Comparison of ENCODE assay signal across 10 mouse cellular contexts in genomic region chr5:144214453-144214852, GRCm38 (mm10). TPM values are rescaled to one million over a fixed set of nuclear protein-coding genes. Genes with fewer than 3 reads are reported as not detected.
DNase-seq lines count a peak whose midpoint lies in the region; ATAC-seq lines count a peak whose summit lies in the region.
"Had no signal": no experiment of that assay in that cellular context is flagged by ENCODE, and none has a peak within 500 bp of the region (broad histone marks: within the 10 kb centered on the region; RNA-seq: fewer than 3 reads in every experiment).

No protein-coding gene starts in this region.

- 27% methylated on average over 7 of the region's 7 CpGs for WGBS in forebrain, embryonic 10.5 days
- 30% methylated on average over 7 of the region's 7 CpGs for WGBS in forebrain, embryonic 16.5 days
- 27% methylated on average over 7 of the region's 7 CpGs for WGBS in intestine, embryonic 15.5 days

- ATAC-seq in forebrain, embryonic 16.5 days, result no peak
- ATAC-seq in intestine, embryonic 15.5 days, result 0 out of 2 replicates have a peak, but pooled peaks have one; percentile 31
- peak; percentile 76 for ATAC-seq in megakaryocyte, adult 5-6 weeks (ENCODE audit: poor library complexity, severe bottlenecking)

- peaks cover 58% of the 10 kb centered on the region for H3K36me3 ChIP-seq in forebrain, embryonic 10.5 days (replicated peaks)
- H3K36me3 ChIP-seq in forebrain, embryonic 16.5 days (ENCODE audit: control insufficient read depth, insufficient read depth), result peaks cover 32% of the 10 kb centered on the region
- H3K36me3 ChIP-seq in intestine, embryonic 15.5 days, result 0 out of 2 replicates have a peak, but pooled peaks cover 5% of the 10 kb centered on the region

- H3K4me2 ChIP-seq in forebrain, embryonic 16.5 days (ENCODE audit: low read length), result no peak overlapping the region
- H3K4me2 ChIP-seq in intestine, embryonic 15.5 days (replicated peaks), result no peak overlapping the region
- H3K4me2 ChIP-seq: heart, embryonic 15.5 days; neural tube, embryonic 13.5 days had no signal

- H3K9ac ChIP-seq in forebrain, embryonic 16.5 days (replicated peaks; ENCODE audit: low read depth, low read length), result no peak overlapping the region
- no peak overlapping the region for H3K9ac ChIP-seq in intestine, embryonic 15.5 days
- H3K9ac ChIP-seq: heart, embryonic 15.5 days; neural tube, embryonic 13.5 days had no signal

- H3K9me3 ChIP-seq in forebrain, embryonic 10.5 days, result no peaks in the 10 kb centered on the region
- H3K9me3 ChIP-seq in forebrain, embryonic 16.5 days (ENCODE audit: control insufficient read depth, low read length), result no peaks in the 10 kb centered on the region
- H3K9me3 ChIP-seq in intestine, embryonic 15.5 days, result no peaks in the 10 kb centered on the region
- H3K9me3 ChIP-seq: heart, embryonic 15.5 days; neural tube, embryonic 13.5 days had no signal

- DNase-seq in forebrain, embryonic 10.5 days (ENCODE audit: extremely low spot score, low spot score), result peak; percentile 67
- DNase-seq in ovary, postnatal 10 days (ENCODE audit: low spot score), result peak; percentile 22
- DNase-seq in ovary, adult 18-20 months (ENCODE audit: low spot score), result no peak
- DNase-seq in cerebellum, postnatal 14 days, result peak; percentile 77 to 86
- peak; percentile 63 for DNase-seq in thymus, postnatal 25 days

- no peaks in the 10 kb centered on the region for H3K27me3 ChIP-seq in forebrain, embryonic 10.5 days (ENCODE audit: poor library complexity, severe bottlenecking)
- no peaks in the 10 kb centered on the region for H3K27me3 ChIP-seq in forebrain, embryonic 16.5 days (replicated peaks; ENCODE audit: control insufficient read depth, insufficient read depth, low read length)
- H3K27me3 ChIP-seq in intestine, embryonic 15.5 days (replicated peaks), result no peaks in the 10 kb centered on the region
- H3K27me3 ChIP-seq: heart, embryonic 15.5 days; neural tube, embryonic 13.5 days had no signal

- H3K4me3 ChIP-seq in forebrain, embryonic 10.5 days, result no peak overlapping the region
- H3K4me3 ChIP-seq in forebrain, embryonic 16.5 days (replicated peaks; ENCODE audit: low read length), result no peak overlapping the region
- no peak overlapping the region for H3K4me3 ChIP-seq in intestine, embryonic 15.5 days (replicated peaks)
- H3K4me3 ChIP-seq: heart, embryonic 15.5 days; neural tube, embryonic 13.5 days had no signal

- peaks cover 11% of the 10 kb centered on the region for H3K4me1 ChIP-seq in forebrain, embryonic 10.5 days
- H3K4me1 ChIP-seq in forebrain, embryonic 16.5 days (replicated peaks; ENCODE audit: control insufficient read depth, insufficient read depth, low read length), result no peaks in the 10 kb centered on the region
- H3K4me1 ChIP-seq in intestine, embryonic 15.5 days (replicated peaks), result no peaks in the 10 kb centered on the region
- H3K4me1 ChIP-seq: heart, embryonic 15.5 days had no signal

- no peak overlapping the region for H3K27ac ChIP-seq in forebrain, embryonic 10.5 days
- H3K27ac ChIP-seq in forebrain, embryonic 16.5 days (ENCODE audit: low read length), result no peak overlapping the region
- no peak overlapping the region for H3K27ac ChIP-seq in intestine, embryonic 15.5 days
- H3K27ac ChIP-seq: heart, embryonic 15.5 days; neural tube, embryonic 13.5 days had no signal

RNA-seq across cellular contexts. Expression of gene Tecpr1, which starts 9.0 kb away (rescaled TPM):
- 18.1 and 19.9 TPM in 2 replicates for polyA plus RNA-seq in forebrain, embryonic 10.5 days (2016; fragmentation: Nextera tagmentation; extraction: Ambion mirVana)
- 45.6 and 57.4 TPM in 2 replicates for polyA plus RNA-seq in forebrain, embryonic 16.5 days (2015; fragmentation: Nextera tagmentation; extraction: Ambion mirVana)
- 17.3 and 19.9 TPM in 2 replicates for polyA plus RNA-seq in intestine, embryonic 15.5 days (2015; fragmentation: Nextera tagmentation; extraction: Ambion mirVana)
- 6.0 and 9.8 TPM in 2 replicates for total RNA-seq in megakaryocyte, adult 5-6 weeks (2015)
- total RNA-seq in megakaryocyte, adult 5-6 weeks (2017), result 8.0 and 13.0 TPM in 2 replicates

RNA-seq across cellular contexts. Expression of gene Bhlha15, which starts 24.4 kb away (rescaled TPM):
- 0.12 and 0.23 TPM in 2 replicates for polyA plus RNA-seq in forebrain, embryonic 10.5 days (2016; fragmentation: Nextera tagmentation; extraction: Ambion mirVana)
- polyA plus RNA-seq in forebrain, embryonic 16.5 days (2015; fragmentation: Nextera tagmentation; extraction: Ambion mirVana), result 0.05 and 0.09 TPM in 2 replicates
- 7.6 and 15.3 TPM in 2 replicates for polyA plus RNA-seq in intestine, embryonic 15.5 days (2015; fragmentation: Nextera tagmentation; extraction: Ambion mirVana)
- 0.07 and 0.16 TPM in 2 replicates for total RNA-seq in megakaryocyte, adult 5-6 weeks (2015)
- total RNA-seq in megakaryocyte, adult 5-6 weeks (2017), result 0.07 TPM in 1 of 2 replicates, not detected in the other

RNA-seq across cellular contexts. Expression of gene Bri3, which starts 29.8 kb away (rescaled TPM):
- 113 and 119 TPM in 2 replicates for polyA plus RNA-seq in forebrain, embryonic 10.5 days (2016; fragmentation: Nextera tagmentation; extraction: Ambion mirVana)
- 94.7 and 98.0 TPM in 2 replicates for polyA plus RNA-seq in forebrain, embryonic 16.5 days (2015; fragmentation: Nextera tagmentation; extraction: Ambion mirVana)
- 130 and 133 TPM in 2 replicates for polyA plus RNA-seq in intestine, embryonic 15.5 days (2015; fragmentation: Nextera tagmentation; extraction: Ambion mirVana)
- 86.8 and 91.0 TPM in 2 replicates for total RNA-seq in megakaryocyte, adult 5-6 weeks (2015)
- total RNA-seq in megakaryocyte, adult 5-6 weeks (2017), result 20.1 and 33.8 TPM in 2 replicates
